Mouse (Mus musculus) adrenal gland, adult 2 months (tissue): ENCODE measurements around the gene Poln. TPM values are rescaled to one million over a fixed set of nuclear protein-coding genes. Genes with fewer than 3 reads are reported as not detected.

Experiments used
- DNase-seq: peaks from one replicate; pipeline ENCODE4 v3.0.0; 2021
- long read RNA-seq: library from polyadenylated mRNA; stranded (forward); transcript quantifications from one replicate; pipeline ENCODE4 v2.0.0, GENCODE M21; 2021
- polyA plus RNA-seq: library from polyadenylated mRNA; depleted of rRNA; stranded (reverse); fragments of >200 nt; gene quantifications from 2 replicates; pipeline ENCODE4 v1.2.3, GENCODE M21; 2012; rRNA removed
- total RNA-seq, 2 experiments: library from RNA; stranded (reverse); gene quantifications; 2 replicates each; pipeline ENCODE4 v1.2.3; 2021

Gene Poln
- total RNA-seq (10 to 100 TPM in 1 of 2 experiments, 1 to 10 TPM in 1; 7.0 to 12.3 TPM), polyA plus RNA-seq (3.2 and 3.9 TPM in 2 replicates)
- long read RNA-seq, partial matches to known transcripts = 0 of 6 reads
- long read RNA-seq, other reads (novel, unspliced or antisense) = 6 of 6 reads

DNA sequence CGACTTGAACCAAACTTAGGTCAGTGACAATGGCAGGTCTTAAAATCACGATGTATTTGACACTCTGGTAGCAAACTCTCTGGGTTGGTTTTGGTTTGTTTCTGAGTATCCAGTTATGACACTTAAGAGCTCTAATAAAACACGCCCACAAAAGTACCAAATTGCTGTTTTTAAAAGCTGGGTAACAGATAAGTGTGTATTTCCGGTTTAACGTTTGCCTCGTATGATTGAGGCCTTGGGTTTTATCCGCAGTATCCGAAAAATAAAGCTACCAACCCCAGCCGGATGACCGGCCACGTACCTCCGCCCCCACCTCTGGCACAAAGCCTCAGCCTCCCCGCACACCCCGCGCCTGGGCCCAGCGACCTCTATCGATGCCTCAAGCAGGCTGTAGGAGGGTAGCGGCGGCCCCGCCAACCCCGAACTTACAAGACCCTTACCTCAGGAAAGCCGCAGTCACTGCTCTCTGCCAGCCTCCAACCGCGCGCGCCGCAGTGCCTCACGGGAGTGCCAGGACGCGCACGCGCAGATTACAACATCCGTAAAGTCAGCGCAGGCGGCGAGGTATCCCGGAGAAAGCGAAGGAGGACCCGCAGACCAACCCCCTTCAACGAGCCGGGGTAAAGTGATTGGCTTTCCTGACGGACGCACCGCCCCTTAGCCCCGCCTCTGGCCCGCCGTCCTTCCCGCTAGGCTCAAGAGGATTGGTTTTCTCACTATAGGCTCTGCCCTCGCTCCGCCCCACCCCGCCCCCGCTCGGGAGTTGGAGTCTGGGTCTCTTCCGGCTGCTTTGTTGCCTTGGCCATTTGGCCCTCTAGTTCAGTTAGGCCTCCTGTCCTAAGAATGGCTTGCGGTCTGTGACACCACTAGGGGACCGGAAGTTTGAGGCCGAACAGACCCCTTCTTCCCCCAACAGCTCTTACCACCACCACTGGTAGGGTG lies at the start of gene Poln, which contains the start of gene Haus3:
TSS of gene Poln (minus strand) at position 499 of the 942 bp plus-strand sequence.
TSS of gene Haus3 (minus strand) at position 578 of the 942 bp plus-strand sequence.
- DNase-seq = peak; percentile 99

DNA sequence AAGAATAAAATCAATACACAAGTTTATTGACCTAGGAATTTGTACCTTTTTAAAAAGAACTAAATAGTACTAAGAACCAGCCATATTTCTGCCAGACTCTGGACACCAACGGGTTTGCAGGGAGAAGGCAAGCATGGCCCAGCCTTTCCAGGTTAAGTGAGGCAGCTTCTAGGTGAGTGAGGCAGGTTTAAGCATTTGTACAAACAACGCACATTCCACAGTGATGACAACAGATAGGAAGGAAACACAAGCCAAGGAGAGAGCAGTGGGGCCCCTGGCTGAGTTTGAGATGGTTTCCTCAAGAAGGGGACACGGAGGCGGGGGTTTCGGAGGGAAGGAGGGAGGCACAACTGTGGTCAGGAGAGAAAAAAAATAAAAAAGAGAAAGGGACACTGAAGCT lies 49.4 kb upstream of the Poln start:
- no peak for DNase-seq

DNA sequence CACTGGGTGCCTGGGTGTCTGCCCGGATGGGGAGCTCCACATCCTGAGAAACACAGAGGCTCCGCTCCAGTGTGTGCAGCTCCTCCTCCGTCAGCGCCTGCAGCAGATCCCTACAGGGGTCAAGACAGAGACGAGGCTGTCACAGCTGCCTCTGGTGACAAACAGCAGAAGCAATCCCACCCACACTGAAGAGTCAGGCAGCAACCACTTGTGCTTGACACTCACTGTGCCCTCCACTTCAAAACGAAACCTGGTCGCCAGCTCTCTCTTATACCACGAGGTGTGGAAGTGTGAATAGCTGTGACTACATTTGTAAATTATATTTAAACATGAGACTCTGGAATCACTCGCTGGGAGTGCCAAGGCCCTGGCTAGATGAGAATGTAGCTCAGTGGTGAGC lies 48.5 kb upstream of the Poln start:
- DNase-seq = no peak

DNA sequence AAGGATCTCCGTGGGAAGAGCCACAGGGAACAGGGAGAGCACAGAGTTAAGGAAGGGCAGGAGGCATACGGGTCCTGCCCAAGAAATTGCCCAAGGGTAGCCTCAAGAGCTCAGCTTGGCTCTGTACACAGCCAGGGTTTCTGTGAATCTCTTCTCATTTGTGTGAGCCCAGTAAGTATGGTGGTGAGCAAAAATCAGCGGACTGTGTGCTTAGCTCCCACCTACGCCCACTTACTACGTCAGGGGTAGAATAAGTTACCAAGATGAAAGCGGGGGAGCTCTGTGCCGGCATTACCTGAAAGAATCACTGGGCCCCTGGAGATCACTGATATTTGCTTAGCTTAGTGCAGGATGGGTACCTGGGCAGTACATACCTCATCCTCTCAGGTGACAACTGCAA lies 46.8 kb upstream of the Poln start:
- DNase-seq = no peak

DNA sequence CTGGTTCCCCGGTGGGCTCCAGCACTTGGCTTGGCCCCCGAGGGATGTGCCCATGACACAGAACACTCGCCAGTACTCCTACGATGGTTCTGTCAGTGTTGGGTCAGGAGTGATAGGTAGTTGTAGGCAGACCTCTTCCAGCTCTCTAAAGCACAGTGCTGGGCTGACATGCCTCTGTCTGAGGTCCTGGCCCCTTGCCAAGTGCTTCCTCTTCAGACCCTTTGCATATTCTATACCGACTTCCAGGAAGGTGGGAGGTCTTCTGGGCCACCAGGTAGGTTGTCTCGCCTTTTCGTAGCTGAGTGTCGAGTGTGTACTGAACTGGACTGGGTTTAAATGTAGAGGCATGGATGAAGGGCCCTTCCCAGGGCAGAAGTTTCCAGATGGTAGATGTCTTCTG lies 44.4 kb upstream of the Poln start:
- DNase-seq = no peak

DNA sequence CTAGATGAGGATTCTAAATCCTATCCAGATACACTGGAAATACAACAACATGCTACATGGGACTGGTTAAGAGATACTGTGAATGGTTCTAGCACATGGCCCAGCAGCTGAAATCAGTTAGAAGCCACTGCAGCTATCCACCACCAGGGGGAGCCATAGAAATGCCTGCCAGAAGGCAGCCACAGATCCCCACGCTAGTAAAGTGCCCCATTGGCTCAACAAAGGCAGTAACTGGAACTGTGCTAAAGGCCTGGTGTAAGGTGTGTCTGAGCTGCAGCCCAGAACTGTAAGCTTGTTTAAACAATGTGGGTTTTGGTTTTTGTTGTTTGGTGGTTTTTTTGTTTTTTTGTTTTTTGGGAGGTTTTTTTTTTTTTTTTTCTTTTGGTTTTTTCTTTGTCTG lies 41.0 kb upstream of the Poln start:
- peak; percentile 79 for DNase-seq

DNA sequence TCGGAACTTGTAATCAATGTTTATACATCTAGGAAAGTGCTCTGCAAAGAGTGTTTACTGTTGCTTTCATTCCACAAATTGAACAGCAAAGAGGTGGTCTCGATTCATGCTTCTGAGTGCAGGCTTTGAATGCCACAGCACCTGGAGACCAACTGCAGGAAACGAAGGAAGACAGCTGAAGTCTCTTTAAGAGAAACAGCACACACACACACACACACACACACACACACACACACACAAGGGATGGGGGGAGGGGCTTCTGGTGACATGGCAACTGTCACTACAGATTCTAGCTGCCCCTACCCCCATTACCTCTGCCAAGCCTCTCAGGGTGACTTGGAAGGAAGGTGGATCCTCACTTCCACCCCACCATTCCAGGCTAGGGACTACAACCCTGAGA lies 38.3 kb upstream of the Poln start:
- no peak for DNase-seq

DNA sequence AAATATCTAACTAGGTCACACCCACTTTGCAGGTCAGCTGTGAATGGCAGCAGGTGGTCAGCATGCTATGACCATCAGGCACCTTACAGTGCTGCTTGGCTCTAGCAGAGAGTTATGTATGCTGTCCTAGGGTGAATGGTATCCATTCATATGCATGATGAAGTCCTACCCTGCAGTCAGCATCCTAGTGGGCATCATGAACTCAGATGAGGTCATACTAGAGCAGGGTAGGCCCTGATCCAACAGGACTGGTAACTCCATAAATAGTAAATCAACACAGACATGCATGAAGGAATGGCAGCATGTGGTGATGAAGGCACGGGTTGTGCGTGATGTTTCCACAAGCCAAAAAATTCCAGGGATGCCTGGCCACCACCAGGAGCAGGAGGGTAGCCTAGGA lies 36.5 kb upstream of the Poln start:
- no peak for DNase-seq

DNA sequence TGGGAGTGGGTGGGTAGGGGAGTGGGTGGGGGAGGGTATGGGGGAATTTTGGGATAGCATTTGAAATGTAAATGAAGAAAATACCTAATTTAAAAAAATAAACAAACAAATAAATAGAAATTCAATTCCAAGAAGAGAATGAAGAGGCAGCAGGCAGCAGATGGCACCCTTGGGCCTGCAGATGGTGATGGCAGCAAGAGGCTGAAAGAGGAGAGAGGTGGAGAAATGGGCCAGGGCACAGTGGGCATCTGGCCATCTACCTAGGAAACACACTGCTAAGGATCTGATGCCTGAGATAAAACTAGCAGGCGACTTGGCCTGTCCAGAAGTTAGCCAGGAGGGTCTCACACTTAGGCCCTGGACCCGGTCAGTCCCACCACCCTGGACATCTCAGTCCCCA lies 35.7 kb upstream of the Poln start:
- no peak for DNase-seq

DNA sequence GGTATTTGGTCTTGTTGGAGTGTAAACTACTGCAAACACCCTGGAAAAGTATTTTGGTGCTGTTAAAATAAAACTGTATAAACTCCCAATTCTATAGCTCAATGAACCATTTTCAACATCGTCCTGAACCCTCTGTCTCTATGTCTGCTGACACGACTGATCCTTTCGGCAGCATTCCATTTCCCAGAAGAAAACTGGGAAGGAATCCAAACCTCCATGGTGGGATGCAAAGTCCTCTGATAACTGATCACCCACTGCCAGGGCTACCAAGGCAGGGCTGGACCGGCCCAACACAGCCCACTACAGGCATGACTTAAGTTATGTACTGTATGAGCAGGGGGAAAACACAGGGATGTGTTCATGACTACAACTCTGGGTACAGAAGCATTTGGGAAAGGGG lies 32.8 kb upstream of the Poln start:
- DNase-seq = no peak

DNA sequence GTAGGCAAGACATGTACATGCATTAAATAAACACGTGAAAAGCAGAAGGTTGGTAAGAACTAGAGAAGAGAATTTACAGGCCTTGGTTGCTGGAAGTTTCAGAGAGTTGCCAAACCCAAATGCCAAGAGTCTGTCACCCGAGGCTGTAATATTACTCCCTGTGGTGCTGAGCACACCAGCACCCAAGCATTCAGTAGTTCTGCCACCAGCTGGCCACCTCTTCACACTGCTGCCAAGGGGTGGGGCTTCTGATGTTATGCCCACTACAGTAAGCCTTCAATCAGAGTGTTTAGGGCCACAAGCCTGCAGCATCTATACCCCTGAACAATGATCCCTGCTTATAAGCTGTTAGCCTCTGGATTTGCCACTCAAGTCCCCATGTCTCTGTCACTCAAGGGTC lies 32.1 kb upstream of the Poln start:
- peak; percentile 61 for DNase-seq

DNA sequence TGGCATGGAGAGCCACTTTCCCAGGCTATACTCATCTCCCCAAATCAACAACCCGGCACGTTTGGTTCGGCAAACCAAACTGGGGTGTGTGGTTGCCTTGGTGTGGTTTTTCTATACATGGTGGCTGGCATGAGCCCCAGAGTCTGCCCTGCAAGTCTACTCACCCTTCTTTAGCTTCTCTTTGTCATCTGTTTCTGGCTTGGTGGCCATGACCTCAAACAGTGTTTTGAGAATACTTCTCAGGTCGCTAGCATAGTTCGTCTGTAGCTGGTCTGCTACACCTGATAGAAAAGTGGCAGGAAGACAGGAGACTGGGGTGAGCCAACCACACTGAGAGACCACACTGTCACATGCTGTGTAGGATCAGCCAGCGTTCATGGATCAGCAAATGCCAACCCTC lies 29.4 kb upstream of the Poln start:
- no peak for DNase-seq

DNA sequence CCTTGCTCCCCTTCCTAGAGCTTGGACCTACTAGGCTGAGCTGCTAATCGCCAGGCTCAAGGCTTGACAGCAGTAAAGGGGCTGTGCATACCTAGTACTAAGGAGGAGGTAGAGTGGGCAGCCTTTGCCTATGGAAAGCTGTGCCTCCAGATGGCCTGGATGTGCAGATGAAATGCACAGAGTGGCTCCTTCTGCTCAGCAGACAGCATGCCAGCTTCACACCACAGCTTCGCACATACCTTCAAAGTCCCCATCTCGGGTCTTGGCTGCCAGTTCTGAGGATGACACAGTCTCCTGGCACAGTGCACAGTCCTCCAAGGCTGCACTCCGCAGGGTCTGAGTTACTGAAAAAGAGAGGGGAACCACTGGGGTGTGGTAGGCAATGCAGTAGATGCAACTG lies 28.0 kb upstream of the Poln start:
- no peak for DNase-seq

DNA sequence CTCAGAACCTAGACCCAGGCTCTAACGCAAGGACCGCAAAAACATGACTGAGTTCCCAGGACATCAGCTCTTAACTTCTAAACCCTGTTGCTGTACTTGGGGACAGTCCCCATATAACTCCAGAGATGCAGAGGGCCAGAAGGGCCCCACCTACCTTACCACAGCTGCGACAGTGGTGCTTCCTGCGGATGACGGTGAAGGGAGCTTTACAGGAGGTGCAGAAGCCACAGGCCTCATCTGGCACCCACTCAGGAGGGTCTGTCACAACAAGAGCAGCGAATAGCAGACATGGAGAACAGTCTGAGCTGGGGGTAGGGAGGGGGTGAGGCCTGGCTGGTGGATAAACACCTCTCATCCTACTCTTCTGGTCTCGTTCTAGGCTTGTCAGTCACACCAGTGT lies 27.2 kb upstream of the Poln start:
- DNase-seq = no peak

DNA sequence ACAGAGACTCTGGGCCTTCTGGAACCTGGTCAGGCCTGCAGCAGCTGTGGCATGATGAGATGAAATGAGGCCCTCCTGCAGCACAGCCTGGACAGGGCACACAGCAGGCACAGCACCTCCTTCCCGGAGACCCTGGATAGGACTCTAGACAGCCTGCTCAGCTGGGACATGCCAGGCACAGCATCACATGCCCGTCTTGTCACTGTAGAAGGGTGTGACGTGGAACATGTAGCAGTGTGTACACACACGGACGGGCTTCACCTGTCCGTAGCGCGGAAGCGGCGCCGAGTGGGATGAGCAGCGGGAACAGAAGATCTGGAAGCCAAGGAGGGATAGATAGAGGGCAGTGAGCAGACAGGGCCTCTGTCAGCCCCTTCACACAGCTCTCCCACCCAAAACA lies 26.5 kb upstream of the Poln start:
- DNase-seq = no peak

DNA sequence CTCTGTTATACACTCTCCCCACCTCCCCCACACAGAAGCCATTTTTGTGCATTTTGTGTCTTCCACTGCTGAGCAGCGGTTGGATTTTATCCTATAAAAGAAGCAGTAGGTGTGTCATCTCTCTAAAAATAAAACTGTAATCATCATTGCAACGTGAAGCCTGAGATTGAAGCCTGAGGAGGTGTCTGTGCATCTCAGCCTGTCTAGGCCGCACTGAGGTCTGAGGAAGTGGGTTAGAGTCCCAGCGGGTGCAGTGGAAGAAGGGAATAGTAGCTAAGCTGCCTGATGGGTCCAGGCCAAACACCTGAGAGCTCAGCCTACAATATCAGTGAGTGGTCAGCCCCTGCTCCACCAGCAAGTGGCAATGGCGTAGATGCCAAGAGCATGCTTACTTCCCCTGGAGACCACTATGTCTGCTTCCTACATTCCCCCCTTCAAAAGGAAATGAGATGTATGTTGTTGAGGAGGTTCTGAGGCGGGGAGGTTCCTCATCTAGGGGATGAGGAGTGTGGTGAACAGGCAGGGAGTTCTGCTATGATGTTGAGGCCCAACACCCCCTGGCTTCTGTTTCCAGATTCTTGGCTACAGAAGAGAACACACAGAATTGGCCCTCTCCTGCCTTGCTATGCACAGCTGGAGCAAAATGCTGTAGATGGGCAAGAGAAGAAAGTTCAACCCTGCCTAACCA lies 25.9 kb upstream of the Poln start:
- DNase-seq = no peak

DNA sequence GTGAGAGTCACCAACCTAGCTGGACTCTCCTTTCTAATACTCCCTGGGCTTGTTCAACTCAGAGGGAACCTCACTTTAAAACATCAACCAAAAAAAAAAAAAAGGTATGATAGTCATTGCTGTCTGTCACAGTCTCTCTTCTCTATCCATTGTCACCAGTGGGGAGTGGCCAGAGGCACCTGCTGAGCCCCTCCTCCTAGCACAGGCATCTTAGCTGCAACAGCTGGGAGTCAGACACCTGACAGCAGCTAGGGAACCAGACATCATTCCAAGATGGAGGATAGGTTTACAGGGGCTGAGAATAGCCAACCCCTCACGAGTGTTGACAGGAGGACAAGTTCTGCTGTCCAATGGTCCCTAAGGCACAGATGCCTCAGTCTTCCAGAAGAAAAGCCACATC lies 25.2 kb upstream of the Poln start:
- DNase-seq = no peak

DNA sequence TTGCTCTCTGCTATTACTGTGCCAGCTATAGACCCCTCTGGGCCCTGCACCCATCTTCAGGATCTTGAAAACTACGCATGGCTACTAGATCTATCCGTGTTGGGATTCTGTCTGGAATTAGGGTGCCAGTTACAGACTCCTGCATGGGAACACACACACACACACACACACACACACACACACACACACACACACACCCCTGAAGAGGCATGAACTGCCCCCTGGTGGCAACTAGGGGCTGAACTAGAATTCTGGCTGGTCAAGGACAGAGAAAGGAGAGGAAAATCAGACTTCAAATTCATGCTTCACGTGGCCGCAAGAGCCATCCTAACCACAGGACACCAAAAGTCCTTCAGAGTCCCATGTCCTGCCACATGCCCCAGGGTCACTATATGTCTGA lies 22.6 kb upstream of the Poln start:
- no peak for DNase-seq

DNA sequence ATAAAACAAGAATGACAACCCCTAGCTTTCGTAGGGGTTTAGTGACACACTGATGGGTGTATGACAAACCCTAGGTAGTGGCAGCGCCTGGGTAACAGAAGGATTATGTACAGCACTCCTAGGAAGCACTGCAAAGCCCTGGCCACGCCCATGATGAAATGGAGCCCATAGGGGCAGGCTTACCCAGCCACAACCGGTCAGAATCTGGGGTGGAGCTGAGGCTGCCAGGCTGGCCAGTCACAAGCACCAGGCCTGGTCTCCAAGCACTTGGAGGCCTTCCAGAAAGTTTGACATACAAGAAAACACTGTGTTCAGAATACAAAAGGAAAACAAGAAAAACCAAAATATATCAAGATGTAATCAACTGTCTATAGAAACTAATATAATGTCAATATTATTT lies 21.8 kb upstream of the Poln start:
- peak; percentile 73 for DNase-seq

DNA sequence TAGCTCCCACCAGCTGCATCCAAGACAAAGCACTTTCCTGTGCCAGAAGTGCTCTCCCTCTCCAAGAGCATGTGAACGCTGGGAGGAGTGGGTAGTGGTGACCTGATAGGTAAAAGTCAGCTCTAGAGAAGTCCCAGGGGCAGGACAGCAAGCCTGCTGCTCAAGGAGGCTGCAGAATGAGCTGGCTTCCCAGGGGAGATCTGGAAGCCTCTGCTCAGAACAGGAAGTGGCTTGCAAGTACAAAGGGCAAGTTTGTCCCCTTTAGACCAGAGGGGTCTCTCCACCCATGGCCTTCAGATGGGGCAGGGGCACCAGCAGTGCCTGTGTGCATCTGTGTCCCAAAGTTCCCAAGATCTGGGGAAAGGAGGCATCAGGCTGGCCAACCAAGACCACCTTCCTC lies 20.3 kb upstream of the Poln start:
- DNase-seq = no peak

DNA sequence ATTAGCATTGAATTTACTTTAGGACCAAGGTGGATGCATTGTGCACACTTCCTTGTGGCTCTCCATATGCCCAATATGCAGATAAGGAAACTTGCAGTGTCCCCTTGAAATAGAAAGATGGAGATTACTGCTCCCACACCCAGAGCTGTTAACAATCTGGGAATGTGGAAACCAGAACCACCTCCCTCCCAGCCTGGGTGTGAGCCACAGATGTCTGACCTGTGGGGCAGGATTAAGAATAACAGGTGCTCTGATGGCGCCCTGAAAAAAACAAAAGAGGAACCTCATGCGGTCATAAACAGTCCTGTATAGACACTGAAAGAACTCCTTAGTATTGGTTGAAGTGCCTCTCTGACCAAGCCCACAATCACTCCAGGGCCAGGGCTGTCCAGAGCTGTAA lies 19.6 kb upstream of the Poln start:
- DNase-seq = no peak

DNA sequence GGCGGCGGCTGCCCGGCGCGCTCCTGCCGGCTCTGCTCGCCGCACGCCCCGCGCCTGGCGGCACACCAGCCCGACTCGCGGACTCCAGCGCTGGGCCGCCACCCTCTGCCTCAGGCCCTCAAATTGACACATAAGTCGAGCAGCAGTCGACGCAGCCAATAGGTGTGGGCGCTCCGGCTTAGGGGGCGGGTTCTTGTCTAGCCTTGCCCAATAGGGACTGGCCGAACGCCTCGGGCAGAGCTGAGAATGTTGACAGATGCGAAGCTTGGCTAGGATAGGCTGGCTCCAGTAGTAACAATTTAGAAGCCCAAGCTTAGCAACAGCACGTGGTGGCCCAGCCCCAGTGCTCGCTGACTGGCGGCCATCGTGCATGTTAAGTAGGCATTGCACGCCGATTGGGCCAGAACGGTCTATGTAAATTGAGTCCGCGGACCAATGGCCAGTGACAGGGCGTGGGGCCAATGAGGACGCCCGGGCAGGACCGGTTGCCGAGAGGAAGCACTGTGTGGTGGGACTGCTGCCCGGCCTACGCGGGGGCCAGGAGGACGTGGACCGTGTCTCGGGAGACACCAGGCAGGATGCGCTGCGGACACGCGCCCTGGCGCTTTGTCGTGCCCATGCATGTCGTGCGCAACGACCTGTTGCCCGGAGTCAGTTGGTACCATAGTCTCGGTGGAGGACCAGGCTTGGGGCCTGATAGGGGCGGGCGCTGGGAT lies 18.5 kb upstream of the Poln start, which contains the start of gene Mxd4:
TSS of gene Mxd4 (minus strand) at position 120 of the 716 bp plus-strand sequence.
- DNase-seq = peak; percentile 99
